Mouse (Mus musculus): Measurements from ENCODE around the gene Slc43a2. TPM values are rescaled to one million over a fixed set of nuclear protein-coding genes. Genes with fewer than 3 reads are reported as not detected.

The Slc43a2 gene
- polyA plus RNA-seq, 1 experiment from 2014 or later: 16.5 TPM

DNA sequence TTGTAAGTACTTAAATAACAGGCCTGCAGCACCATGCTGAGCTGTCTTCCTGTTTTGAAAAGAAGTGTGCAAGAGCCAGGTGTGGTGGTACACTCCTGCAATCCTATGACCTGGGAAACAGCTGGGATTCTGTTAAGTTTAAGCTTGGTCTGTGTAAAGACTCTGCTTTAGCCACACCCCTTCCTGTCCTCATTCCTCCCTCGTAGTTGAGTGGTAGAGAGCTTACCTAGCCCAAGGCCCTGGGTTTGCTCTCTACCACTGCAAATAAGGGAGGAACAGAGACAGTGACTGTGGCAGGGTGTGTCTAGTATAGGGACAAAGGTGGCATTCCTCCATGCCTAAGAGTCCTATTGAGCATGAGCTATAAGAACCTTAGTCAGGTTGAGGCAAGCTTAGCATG is 73.8 kb downstream of the Slc43a2 start:
- Histone ChIP-seq H3K27me3 (no peaks in the 10 kb centered on the region), H3K4me3 (no peak overlapping the region), H3K27ac (no peak overlapping the region), H3K36me3 (peaks cover 78% of the 10 kb centered on the region), H3K9me3 (replicated peaks) (no peaks in the 10 kb centered on the region), H3K9ac (no peak overlapping the region), H3K4me2 (replicated peaks) (no peak overlapping the region), H3K4me1 (no peaks in the 10 kb centered on the region)
- no peak for ATAC-seq (ENCODE audit: low FRiP score)
- 79% methylated on average over 1 of the region's 1 CpGs for WGBS

DNA sequence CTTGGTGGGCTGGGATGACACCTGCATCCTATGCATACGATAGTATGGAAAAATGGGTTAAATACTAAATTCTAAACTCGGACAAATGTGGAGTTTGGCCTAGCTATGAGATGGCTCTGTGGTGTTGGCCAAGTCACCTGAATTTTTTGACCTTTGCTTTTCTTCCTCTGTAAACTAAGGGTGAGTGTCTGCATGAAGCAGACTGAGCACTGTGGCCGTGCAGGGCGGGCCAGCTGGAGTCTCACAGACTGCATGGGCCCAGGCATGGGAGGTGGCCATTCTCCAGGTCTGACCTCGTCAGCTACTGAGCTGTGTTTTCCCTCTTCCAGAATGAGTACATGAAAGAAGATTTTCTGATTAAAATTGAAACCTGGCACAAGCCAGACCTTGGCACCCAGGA is 77.3 kb downstream of the Slc43a2 start:
- 91% methylated on average over 5 of the region's 5 CpGs for WGBS
- Histone ChIP-seq H3K4me3 (no peak overlapping the region), H3K4me1 (no peaks in the 10 kb centered on the region), H3K9me3 (replicated peaks) (no peaks in the 10 kb centered on the region), H3K27me3 (no peaks in the 10 kb centered on the region), H3K27ac (no peak overlapping the region), H3K4me2 (replicated peaks) (no peak overlapping the region), H3K36me3 (peaks cover 77% of the 10 kb centered on the region), H3K9ac (no peak overlapping the region)
- no peak for ATAC-seq (ENCODE audit: low FRiP score)

GRCm38 (mm10) chr11:75610021-75610420 is 78.5 kb downstream of the Slc43a2 start:
- Histone ChIP-seq H3K27ac (no peak overlapping the region), H3K9ac (no peak overlapping the region), H3K9me3 (replicated peaks) (no peaks in the 10 kb centered on the region), H3K4me3 (no peak overlapping the region), H3K4me1 (no peaks in the 10 kb centered on the region), H3K27me3 (no peaks in the 10 kb centered on the region), H3K36me3 (peaks cover 76% of the 10 kb centered on the region), H3K4me2 (replicated peaks) (no peak overlapping the region)
- ATAC-seq (ENCODE audit: low FRiP score): no peak
- WGBS: 89% methylated on average over 2 of the region's 2 CpGs

- no peaks in the 10 kb centered on the region for H3K27me3 ChIP-seq
- whole genome bisulfite sequencing: 87% methylated on average over 1 of the region's 1 CpGs
- H3K4me2 ChIP-seq (replicated peaks): no peak overlapping the region
- H3K4me3 ChIP-seq: no peak overlapping the region
- no peak for ATAC-seq (ENCODE audit: low FRiP score)
- peaks cover 75% of the 10 kb centered on the region for H3K36me3 ChIP-seq
- no peaks in the 10 kb centered on the region for H3K9me3 ChIP-seq (replicated peaks)
- no peak overlapping the region for H3K27ac ChIP-seq
- H3K4me1 ChIP-seq: no peaks in the 10 kb centered on the region
- H3K9ac ChIP-seq: no peak overlapping the region
Observed at GRCm38 (mm10) chr11:75614769-75615168, 83.3 kb downstream of the Slc43a2 start.

DNA sequence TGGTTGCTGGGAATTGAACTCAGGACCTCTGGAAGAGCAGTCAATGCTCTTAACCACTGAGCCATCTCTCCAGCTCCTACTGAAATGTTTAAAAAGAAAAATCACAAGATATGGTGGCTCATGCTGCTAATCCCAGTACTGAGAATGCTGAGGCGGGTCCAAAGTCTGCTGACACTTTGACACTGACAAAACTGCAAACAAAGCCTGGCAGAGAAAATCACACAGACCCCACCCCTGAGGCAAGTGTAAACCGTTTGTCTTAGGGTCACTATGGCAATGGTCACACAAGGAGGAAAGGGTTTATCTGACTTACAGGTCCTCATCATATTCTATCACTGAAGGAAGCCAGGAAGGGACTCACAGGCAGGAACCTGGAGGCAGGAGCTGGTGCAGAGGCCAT is 84.1 kb downstream of the Slc43a2 start:
- no peak overlapping the region for H3K27ac ChIP-seq
- no peak overlapping the region for H3K4me3 ChIP-seq
- 87% methylated on average over 2 of the region's 2 CpGs for WGBS
- peaks cover 75% of the 10 kb centered on the region for H3K36me3 ChIP-seq
- no peak for ATAC-seq (ENCODE audit: low FRiP score)
- H3K4me2 ChIP-seq (replicated peaks): no peak overlapping the region
- no peaks in the 10 kb centered on the region for H3K27me3 ChIP-seq
- H3K9ac ChIP-seq: no peak overlapping the region
- no peaks in the 10 kb centered on the region for H3K9me3 ChIP-seq (replicated peaks)
- no peaks in the 10 kb centered on the region for H3K4me1 ChIP-seq

GRCm38 (mm10) chr11:75619133-75619532 is 87.6 kb downstream of the Slc43a2 start:
- no peaks in the 10 kb centered on the region for H3K27me3 ChIP-seq
- H3K36me3 ChIP-seq: peaks cover 61% of the 10 kb centered on the region
- H3K4me3 ChIP-seq: no peak overlapping the region
- H3K27ac ChIP-seq: no peak overlapping the region
- WGBS: 86% methylated on average over 5 of the region's 5 CpGs
- H3K9ac ChIP-seq: no peak overlapping the region
- H3K4me2 ChIP-seq (replicated peaks): no peak overlapping the region
- no peaks in the 10 kb centered on the region for H3K4me1 ChIP-seq
- H3K9me3 ChIP-seq (replicated peaks): no peaks in the 10 kb centered on the region
- no peak for ATAC-seq (ENCODE audit: low FRiP score)

DNA sequence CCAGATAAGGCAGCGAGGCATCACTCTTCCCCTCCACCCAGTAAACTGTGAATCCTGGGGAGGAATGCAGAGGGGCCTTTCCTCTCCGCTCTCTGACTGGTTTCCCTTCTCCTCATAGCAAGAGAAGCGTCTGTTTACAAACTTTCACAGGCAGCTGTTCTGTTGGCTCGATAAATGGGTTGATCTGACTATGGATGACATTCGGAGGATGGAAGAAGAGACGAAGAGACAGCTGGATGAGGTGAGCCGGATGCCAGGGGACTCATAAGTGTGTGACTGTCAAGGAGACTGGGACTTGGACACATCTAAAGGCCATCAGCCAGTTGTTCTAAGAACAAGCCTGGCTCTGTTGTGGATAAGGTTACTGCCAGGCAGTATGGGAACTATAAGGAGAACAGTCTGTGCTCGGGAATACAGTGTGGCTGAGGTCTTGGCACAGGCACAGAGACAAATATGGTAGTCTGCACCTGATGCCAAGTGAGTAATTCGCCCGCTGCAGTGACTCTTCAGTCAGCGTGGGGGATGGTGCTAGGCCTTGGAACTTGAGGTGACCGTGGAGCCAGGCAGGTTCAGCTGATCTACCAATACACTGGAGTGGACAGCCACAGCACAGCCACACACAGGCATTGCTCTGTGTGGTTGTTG is 88.8 kb downstream of the Slc43a2 start:
- no peak overlapping the region for H3K4me2 ChIP-seq (replicated peaks)
- no peak overlapping the region for H3K9ac ChIP-seq
- H3K4me3 ChIP-seq: no peak overlapping the region
- H3K36me3 ChIP-seq: peaks cover 60% of the 10 kb centered on the region
- no peaks in the 10 kb centered on the region for H3K4me1 ChIP-seq
- WGBS: 92% methylated on average over 12 of the region's 12 CpGs
- no peaks in the 10 kb centered on the region for H3K27me3 ChIP-seq
- H3K9me3 ChIP-seq (replicated peaks): no peaks in the 10 kb centered on the region
- no peak overlapping the region for H3K27ac ChIP-seq
- no peak for ATAC-seq (ENCODE audit: low FRiP score)

DNA sequence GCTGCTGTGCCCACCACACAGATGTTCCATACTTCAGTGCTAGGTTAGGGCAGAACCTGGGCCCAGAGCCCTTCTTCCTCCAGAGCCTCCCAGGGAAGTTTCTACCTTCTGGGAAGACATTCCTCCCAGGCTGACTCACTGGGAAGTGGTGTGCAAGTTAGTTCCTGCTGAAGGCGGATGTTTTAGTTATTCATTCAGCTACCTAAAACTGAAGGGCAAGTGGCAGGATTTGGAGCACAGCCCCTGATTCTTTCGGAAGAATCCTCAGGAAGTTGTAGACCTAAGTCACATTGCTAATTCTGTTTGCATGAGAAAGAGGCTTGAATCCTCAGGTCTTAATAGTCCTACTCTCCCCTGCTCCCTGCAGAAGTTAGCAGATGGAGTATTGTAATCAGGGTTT is 89.9 kb downstream of the Slc43a2 start:
- ATAC-seq (ENCODE audit: low FRiP score): no peak
- Histone ChIP-seq H3K27me3 (no peaks in the 10 kb centered on the region), H3K4me2 (replicated peaks) (no peak overlapping the region), H3K9me3 (replicated peaks) (no peaks in the 10 kb centered on the region), H3K4me1 (no peaks in the 10 kb centered on the region), H3K9ac (no peak overlapping the region), H3K36me3 (peaks cover 66% of the 10 kb centered on the region), H3K4me3 (no peak overlapping the region), H3K27ac (no peak overlapping the region)
- WGBS: 95% methylated on average over 2 of the region's 2 CpGs

- WGBS: 90% methylated on average over 2 of the region's 2 CpGs
- peaks cover 70% of the 10 kb centered on the region for H3K36me3 ChIP-seq
Observed at GRCm38 (mm10) chr11:75622588-75623329, 91.3 kb downstream of the Slc43a2 start.

GRCm38 (mm10) chr11:75624102-75624554 is 92.6 kb downstream of the Slc43a2 start:
- H3K27me3 ChIP-seq: no peaks in the 10 kb centered on the region
- 78% methylated on average over 2 of the region's 2 CpGs for WGBS
- no peaks in the 10 kb centered on the region for H3K9me3 ChIP-seq (replicated peaks)
- H3K27ac ChIP-seq: no peak overlapping the region
- no peaks in the 10 kb centered on the region for H3K4me1 ChIP-seq
- no peak for ATAC-seq (ENCODE audit: low FRiP score)
- H3K9ac ChIP-seq: no peak overlapping the region
- H3K36me3 ChIP-seq: peaks cover 68% of the 10 kb centered on the region
- H3K4me3 ChIP-seq: no peak overlapping the region
- H3K4me2 ChIP-seq (replicated peaks): no peak overlapping the region

More at GRCm38 (mm10) chr11:75622588-75623329, 91.3 kb downstream of the Slc43a2 start:
- Histone ChIP-seq H3K27ac (no peak overlapping the region), H3K27me3 (no peaks in the 10 kb centered on the region), H3K4me2 (replicated peaks) (no peak overlapping the region), H3K4me3 (no peak overlapping the region), H3K9ac (no peak overlapping the region), H3K9me3 (replicated peaks) (no peaks in the 10 kb centered on the region), H3K4me1 (no peaks in the 10 kb centered on the region)
- ATAC-seq (ENCODE audit: low FRiP score): no peak

- no peak overlapping the region for H3K27ac ChIP-seq
- H3K4me3 ChIP-seq: no peak overlapping the region
- H3K9ac ChIP-seq: no peak overlapping the region
- no peaks in the 10 kb centered on the region for H3K9me3 ChIP-seq (replicated peaks)
- no peak overlapping the region for H3K4me2 ChIP-seq (replicated peaks)
- 92% methylated on average over 4 of the region's 4 CpGs for whole genome bisulfite sequencing
- no peak for ATAC-seq (ENCODE audit: low FRiP score)
- H3K4me1 ChIP-seq: peaks cover 7% of the 10 kb centered on the region
- H3K27me3 ChIP-seq: no peaks in the 10 kb centered on the region
- H3K36me3 ChIP-seq: peaks cover 52% of the 10 kb centered on the region
Observed at GRCm38 (mm10) chr11:75625820-75626219, 94.3 kb downstream of the Slc43a2 start.

Data from hindbrain, embryonic 12.5 days (tissue).